In genomic region chr6:114875018-114875558, GRCm38 (mm10) we compare ENCODE assay signal across 7 mouse cellular contexts.
DNase-seq lines count a peak whose midpoint lies in the region; ATAC-seq and TF ChIP-seq lines count a peak whose summit lies in the region.

No protein-coding gene starts in this region.

- no peaks in the 10 kb centered on the region for H3K27me3 ChIP-seq in embryonic facial prominence, embryonic 10.5 days (replicated peaks; ENCODE audit: low read depth, poor library complexity, severe bottlenecking)
- no peaks in the 10 kb centered on the region for H3K27me3 ChIP-seq in intestine, postnatal 0 days (replicated peaks; ENCODE audit: control insufficient read depth, insufficient read depth, low read length)
- no peaks in the 10 kb centered on the region for H3K27me3 ChIP-seq in midbrain, embryonic 11.5 days (ENCODE audit: control insufficient read depth, insufficient read depth, low read length)

- H3K4me1 ChIP-seq in embryonic facial prominence, embryonic 10.5 days = peaks cover 92% of the 10 kb centered on the region
- H3K4me1 ChIP-seq in intestine, postnatal 0 days (replicated peaks; ENCODE audit: control insufficient read depth, insufficient read depth, low read length) = peaks cover 25% of the 10 kb centered on the region
- H3K4me1 ChIP-seq in midbrain, embryonic 11.5 days (ENCODE audit: control insufficient read depth, insufficient read depth, low read length) = peaks cover 51% of the 10 kb centered on the region

- DNase-seq in adrenal gland, postnatal 14 days = peak; percentile 98
- DNase-seq in embryonic facial prominence, embryonic 10.5 days (ENCODE audit: low spot score) = peak; percentile 95
- peak; percentile 97 for DNase-seq in left cerebral cortex, postnatal 4 days
- peak; percentile 99 for DNase-seq in midbrain, embryonic 11.5 days (ENCODE audit: low spot score, missing footprints)
- DNase-seq in skeletal muscle tissue, adult 2 months (ENCODE audit: low read depth, low spot score) = peak; percentile 83

- WGBS in embryonic facial prominence, embryonic 10.5 days = under 1% methylated on average over 18 of the region's 18 CpGs
- WGBS in intestine, postnatal 0 days = under 1% methylated on average over 18 of the region's 18 CpGs
- under 1% methylated on average over 18 of the region's 18 CpGs for WGBS in midbrain, embryonic 11.5 days

- H3K4me2 ChIP-seq in intestine, postnatal 0 days (replicated peaks; ENCODE audit: low read depth) = peak overlapping the region; percentile 83
- peak overlapping the region; percentile 72 for H3K4me2 ChIP-seq in midbrain, embryonic 11.5 days

- peak; percentile 82 for ATAC-seq in granulocyte monocyte progenitor cell, adult 5-6 weeks (replicated peaks; ENCODE audit: poor library complexity, severe bottlenecking)
- peak; percentile 89 for ATAC-seq in intestine, postnatal 0 days
- ATAC-seq in midbrain, embryonic 11.5 days (ENCODE audit: low FRiP score) = peak; percentile 85

- H3K9me3 ChIP-seq in embryonic facial prominence, embryonic 10.5 days = no peaks in the 10 kb centered on the region
- H3K9me3 ChIP-seq in intestine, postnatal 0 days (ENCODE audit: control insufficient read depth) = no peaks in the 10 kb centered on the region
- no peaks in the 10 kb centered on the region for H3K9me3 ChIP-seq in midbrain, embryonic 11.5 days (ENCODE audit: control insufficient read depth, low read length)

- peak overlapping the region; percentile 43 for H3K9ac ChIP-seq in intestine, postnatal 0 days (ENCODE audit: low read depth, low read length)
- peak overlapping the region; percentile 74 for H3K9ac ChIP-seq in midbrain, embryonic 11.5 days (ENCODE audit: low read length)

- no peak for TF ChIP-seq CTCF in intestine, postnatal 0 days (IDR thresholded peaks at IDR 0.05; ENCODE audit: low read depth)

- peak overlapping the region; percentile 96 for H3K27ac ChIP-seq in embryonic facial prominence, embryonic 10.5 days (replicated peaks)
- peak overlapping the region; percentile 82 for H3K27ac ChIP-seq in intestine, postnatal 0 days (ENCODE audit: low read depth, low read length)
- peak overlapping the region; percentile 84 for H3K27ac ChIP-seq in midbrain, embryonic 11.5 days (ENCODE audit: low read depth, low read length)

- intact Hi-C loops in left cerebral cortex, postnatal 4 days (cut with DNase I) = no loop called here

- peaks cover 28% of the 10 kb centered on the region for H3K36me3 ChIP-seq in embryonic facial prominence, embryonic 10.5 days (replicated peaks)
- peaks cover 11% of the 10 kb centered on the region; the same call in 1 of the 2 replicates for H3K36me3 ChIP-seq in intestine, postnatal 0 days (ENCODE audit: control insufficient read depth, insufficient read depth)
- H3K36me3 ChIP-seq in midbrain, embryonic 11.5 days (ENCODE audit: control insufficient read depth, insufficient read depth, low read length) = no peaks in the 10 kb centered on the region

- peak overlapping the region; percentile 65 for H3K4me3 ChIP-seq in embryonic facial prominence, embryonic 10.5 days
- H3K4me3 ChIP-seq in intestine, postnatal 0 days (ENCODE audit: low read depth, low read length) = peak overlapping the region; percentile 39
- peak overlapping the region; percentile 40 for H3K4me3 ChIP-seq in midbrain, embryonic 11.5 days (ENCODE audit: low read depth, low read length)

Comparison
In these comparisons a context has a peak if more than half of its experiments do, and no peak if none do; other contexts are left out.
1. Peak in every context shown above with its lines: DNase-seq, ATAC-seq, H3K4me3 ChIP-seq and H3K27ac ChIP-seq.